Mouse (Mus musculus) midbrain, embryonic 16.5 days (tissue): Measurements from ENCODE around the gene Slc25a13. TPM values are rescaled to one million over a fixed set of nuclear protein-coding genes. Genes with fewer than 3 reads are reported as not detected.

Experiments used
- ATAC-seq: fragments of 200-750 bp; cut with Nextera tagmentation; 2 replicates; pipeline ENCODE4 v1.8.0; 2017; ENCODE audit warnings: moderate TSS enrichment
- H3K27ac ChIP-seq: fragments of 300-500 bp; sonication (generic); 2 replicates; pipeline ENCODE4 v1.5.1; 2014; ENCODE audit warnings: mild to moderate bottlenecking, low read length, mixed read lengths
- H3K27me3 ChIP-seq: fragments of 300-500 bp; sonication (generic); 2 replicates; pipeline ENCODE4 v1.6.1; 2014; ENCODE audit warnings: low read depth, low read length, mixed read lengths; ENCODE audit not compliant: control insufficient read depth, insufficient read depth
- H3K36me3 ChIP-seq: fragments of 300-500 bp; sonication (generic); 2 replicates; pipeline ENCODE4 v1.6.1; 2014; ENCODE audit warnings: mild to moderate bottlenecking, low read length, moderate library complexity, mixed read lengths; ENCODE audit not compliant: control insufficient read depth, insufficient read depth
- H3K4me1 ChIP-seq: fragments of 300-500 bp; sonication (generic); 2 replicates; pipeline ENCODE4 v1.6.1; 2014; ENCODE audit warnings: mild to moderate bottlenecking, low read length, mixed read lengths; ENCODE audit not compliant: control insufficient read depth, insufficient read depth
- H3K4me2 ChIP-seq: fragments of 300-500 bp; sonication (generic); 2 replicates; pipeline ENCODE4 v1.6.1; 2014; ENCODE audit warnings: mild to moderate bottlenecking, low read length, mixed read lengths
- H3K4me3 ChIP-seq: fragments of 300-500 bp; sonication (generic); 2 replicates; pipeline ENCODE4 v1.5.1; 2014; ENCODE audit warnings: low read depth, mild to moderate bottlenecking, low read length, moderate library complexity, mixed read lengths
- H3K9ac ChIP-seq: fragments of 300-500 bp; sonication (generic); 2 replicates; pipeline ENCODE4 v1.6.1; 2014; ENCODE audit warnings: low read depth, low read length, mixed read lengths
- H3K9me3 ChIP-seq: fragments of 300-500 bp; sonication (generic); replicated peaks from 2 replicates; pipeline ENCODE4 v1.6.1; 2014; ENCODE audit warnings: mild to moderate bottlenecking, low read length, mixed read lengths; ENCODE audit not compliant: control insufficient read depth, poor library complexity, severe bottlenecking
- WGBS: fragments of 180-500 bp; shearing (Covaris S2); extraction: QIAGEN DNeasy Blood & Tissue Kit; methylation state at CpG from one replicate; pipeline ENCODE4 v1.1.7; 2014; 5-methylcytosine and 5-hydroxymethylcytosine counted together
- polyA plus RNA-seq: library from polyadenylated mRNA; unstranded; fragments of >200 nt; fragmentation: Nextera tagmentation; extraction: Ambion mirVana; gene quantifications from 2 replicates; pipeline ENCODE4 v1.2.1, GENCODE M21; 2015

Slc25a13 gene
- polyA plus RNA-seq, 1 experiment from 2014 or later, result 3.8 TPM

- Histone ChIP-seq H3K4me1 (no peaks in the 10 kb centered on the region), H3K36me3 (no peaks in the 10 kb centered on the region), H3K4me3 (no peak overlapping the region), H3K27ac (no peak overlapping the region), H3K4me2 (no peak overlapping the region), H3K9ac (no peak overlapping the region), H3K27me3 (no peaks in the 10 kb centered on the region), H3K9me3 (no peaks in the 10 kb centered on the region)
- no peak for ATAC-seq
- 80% methylated on average over 8 of the region's 8 CpGs for WGBS
Observed at GRCm38 (mm10) chr6:6115771-6116170, 101.2 kb downstream of the Slc25a13 start.

GRCm38 (mm10) chr6:6113776-6114175, 103.2 kb downstream of the Slc25a13 start:
- Histone ChIP-seq H3K4me2 (no peak overlapping the region), H3K9me3 (no peaks in the 10 kb centered on the region), H3K4me1 (no peaks in the 10 kb centered on the region), H3K4me3 (no peak overlapping the region), H3K27me3 (no peaks in the 10 kb centered on the region), H3K36me3 (no peaks in the 10 kb centered on the region), H3K9ac (no peak overlapping the region), H3K27ac (no peak overlapping the region)
- 96% methylated on average over 7 of the region's 7 CpGs for WGBS
- no peak for ATAC-seq

GRCm38 (mm10) chr6:6112767-6113528, 104.0 kb downstream of the Slc25a13 start:
- no peak for ATAC-seq

GRCm38 (mm10) chr6:6107419-6107966, 109.5 kb downstream of the Slc25a13 start:
- no peaks in the 10 kb centered on the region for H3K4me1 ChIP-seq
- ATAC-seq, result no peak
- no peaks in the 10 kb centered on the region for H3K9me3 ChIP-seq
- 66% methylated on average over 5 of the region's 5 CpGs for WGBS
- H3K9ac ChIP-seq, result no peak overlapping the region
- no peaks in the 10 kb centered on the region for H3K36me3 ChIP-seq
- H3K27me3 ChIP-seq, result no peaks in the 10 kb centered on the region
- H3K27ac ChIP-seq, result no peak overlapping the region
- H3K4me2 ChIP-seq, result no peak overlapping the region
- H3K4me3 ChIP-seq, result no peak overlapping the region

More at GRCm38 (mm10) chr6:6112767-6113528, 104.0 kb downstream of the Slc25a13 start:
- H3K9me3 ChIP-seq, result no peaks in the 10 kb centered on the region
- no peaks in the 10 kb centered on the region for H3K4me1 ChIP-seq
- no peak overlapping the region for H3K4me2 ChIP-seq
- no peak overlapping the region for H3K9ac ChIP-seq
- no peak overlapping the region for H3K4me3 ChIP-seq
- no peak overlapping the region for H3K27ac ChIP-seq
- H3K36me3 ChIP-seq, result no peaks in the 10 kb centered on the region
- WGBS, result 51% methylated on average over 10 of the region's 10 CpGs
- H3K27me3 ChIP-seq, result no peaks in the 10 kb centered on the region

- WGBS, result 71% methylated on average over 9 of the region's 9 CpGs
- H3K4me1 ChIP-seq, result no peaks in the 10 kb centered on the region
- no peak overlapping the region for H3K9ac ChIP-seq
- H3K36me3 ChIP-seq, result no peaks in the 10 kb centered on the region
- ATAC-seq, result no peak
- no peaks in the 10 kb centered on the region for H3K27me3 ChIP-seq
- H3K9me3 ChIP-seq, result no peaks in the 10 kb centered on the region
- no peak overlapping the region for H3K27ac ChIP-seq
- no peak overlapping the region for H3K4me3 ChIP-seq
- no peak overlapping the region for H3K4me2 ChIP-seq
Observed at GRCm38 (mm10) chr6:6105586-6105985, 111.4 kb downstream of the Slc25a13 start.

GRCm38 (mm10) chr6:6103469-6103868, 113.5 kb downstream of the Slc25a13 start:
- no peak overlapping the region for H3K9ac ChIP-seq
- H3K36me3 ChIP-seq, result no peaks in the 10 kb centered on the region
- no peak for ATAC-seq
- no peak overlapping the region for H3K27ac ChIP-seq
- H3K4me1 ChIP-seq, result no peaks in the 10 kb centered on the region
- H3K9me3 ChIP-seq, result no peaks in the 10 kb centered on the region
- WGBS, result 51% methylated on average over 2 of the region's 2 CpGs
- H3K4me3 ChIP-seq, result no peak overlapping the region
- no peaks in the 10 kb centered on the region for H3K27me3 ChIP-seq
- no peak overlapping the region for H3K4me2 ChIP-seq

GRCm38 (mm10) chr6:6101605-6102004, 115.4 kb downstream of the Slc25a13 start:
- Histone ChIP-seq H3K27me3 (no peaks in the 10 kb centered on the region), H3K9me3 (no peaks in the 10 kb centered on the region), H3K4me2 (no peak overlapping the region), H3K4me1 (no peaks in the 10 kb centered on the region), H3K4me3 (no peak overlapping the region), H3K36me3 (no peaks in the 10 kb centered on the region), H3K9ac (no peak overlapping the region), H3K27ac (no peak overlapping the region)
- ATAC-seq, result no peak
- WGBS, result 66% methylated on average over 4 of the region's 4 CpGs

GRCm38 (mm10) chr6:6100892-6101480, 116.0 kb downstream of the Slc25a13 start:
- H3K4me1 ChIP-seq, result no peaks in the 10 kb centered on the region
- H3K4me2 ChIP-seq, result no peak overlapping the region
- H3K9ac ChIP-seq, result no peak overlapping the region
- H3K27me3 ChIP-seq, result no peaks in the 10 kb centered on the region
- H3K36me3 ChIP-seq, result no peaks in the 10 kb centered on the region
- no peak overlapping the region for H3K27ac ChIP-seq
- ATAC-seq, result no peak
- 89% methylated on average over 9 of the region's 9 CpGs for WGBS
- no peak overlapping the region for H3K4me3 ChIP-seq
- H3K9me3 ChIP-seq, result no peaks in the 10 kb centered on the region

- Histone ChIP-seq H3K9ac (no peak overlapping the region), H3K4me2 (no peak overlapping the region), H3K36me3 (no peaks in the 10 kb centered on the region), H3K4me3 (no peak overlapping the region), H3K4me1 (no peaks in the 10 kb centered on the region), H3K27me3 (no peaks in the 10 kb centered on the region), H3K9me3 (no peaks in the 10 kb centered on the region), H3K27ac (no peak overlapping the region)
- ATAC-seq, result no peak
- 81% methylated on average over 3 of the region's 3 CpGs for WGBS
Observed at GRCm38 (mm10) chr6:6093978-6094377, 123.0 kb downstream of the Slc25a13 start.
